Mouse (Mus musculus) hindbrain, embryonic 10.5 days (tissue): Measurements from ENCODE around the gene Wap. TPM values are rescaled to one million over a fixed set of nuclear protein-coding genes. Genes with fewer than 3 reads are reported as not detected.

Source experiments
- DNase-seq: peaks from one replicate; pipeline ENCODE4 v3.0.0-alpha.2; 2017; ENCODE audit warnings: low spot score
- H3K27ac ChIP-seq: fragments of 300-500 bp; sonication (generic); 2 replicates; pipeline ENCODE4 v1.5.1; 2016; ENCODE audit warnings: mild to moderate bottlenecking, moderate library complexity
- H3K27me3 ChIP-seq: fragments of 300-500 bp; sonication (generic); 2 replicates; pipeline ENCODE4 v1.6.1; 2016; ENCODE audit warnings: mild to moderate bottlenecking; ENCODE audit not compliant: poor library complexity, insufficient read depth, severe bottlenecking
- H3K36me3 ChIP-seq: fragments of 300-500 bp; sonication (generic); 2 replicates; pipeline ENCODE4 v1.6.1; 2016; ENCODE audit warnings: mild to moderate bottlenecking, moderate library complexity
- H3K4me1 ChIP-seq: fragments of 300-500 bp; sonication (generic); replicated peaks from 2 replicates; pipeline ENCODE4 v1.6.1; 2016; ENCODE audit warnings: mild to moderate bottlenecking
- H3K4me3 ChIP-seq: fragments of 300-500 bp; sonication (generic); 2 replicates; pipeline ENCODE4 v1.5.1; 2016; ENCODE audit warnings: mild to moderate bottlenecking, moderate library complexity
- H3K9me3 ChIP-seq: fragments of 300-500 bp; sonication (generic); 2 replicates; pipeline ENCODE4 v1.6.1; 2016; ENCODE audit warnings: mild to moderate bottlenecking, moderate library complexity
- WGBS: fragments of 180-500 bp; shearing (Covaris S2); methylation state at CpG from one replicate; pipeline ENCODE4 v1.1.7; 2016; 5-methylcytosine and 5-hydroxymethylcytosine counted together
- polyA plus RNA-seq: library from polyadenylated mRNA; unstranded; fragments of >200 nt; fragmentation: Nextera tagmentation; extraction: Ambion mirVana; gene quantifications from 2 replicates; pipeline ENCODE4 v1.2.1, GENCODE M21; 2016

The Wap gene
- polyA plus RNA-seq, 1 experiment from 2014 or later = not detected

DNA sequence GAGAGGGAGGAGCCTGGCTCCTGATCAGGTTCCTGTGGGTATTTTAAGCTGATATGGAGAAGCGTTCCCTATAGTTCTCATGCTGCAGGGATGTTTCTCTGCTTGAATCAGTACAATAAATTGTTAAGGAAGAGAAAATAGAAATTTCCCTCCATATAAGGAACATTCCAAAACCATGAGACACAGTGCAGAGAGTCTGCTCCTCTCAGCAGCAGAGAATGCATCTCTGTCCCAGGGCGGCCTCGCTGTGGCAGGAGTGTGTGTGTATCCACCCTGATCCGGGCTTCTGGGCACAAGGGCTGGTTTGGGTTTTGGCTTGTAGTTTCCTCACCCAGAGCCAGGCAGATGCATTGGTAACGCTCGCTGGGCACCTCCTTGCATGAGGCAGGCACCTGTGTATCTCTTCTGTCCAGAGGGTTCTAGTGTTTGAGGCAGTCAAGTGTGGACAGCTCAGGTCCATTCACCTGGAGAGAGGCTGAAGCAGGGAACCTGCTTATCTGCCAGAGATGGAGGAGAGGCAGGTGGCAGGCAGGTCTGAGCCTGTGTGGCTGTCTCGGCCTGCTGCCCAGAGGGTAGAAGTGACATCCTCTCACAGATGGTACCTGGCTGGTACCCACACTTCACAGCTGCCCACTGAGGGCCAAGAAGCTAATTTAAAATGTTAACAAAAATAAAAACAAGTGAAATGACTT is 51.0 kb downstream of the Wap start:
- H3K27ac ChIP-seq = no peak overlapping the region
- H3K9me3 ChIP-seq = no peaks in the 10 kb centered on the region
- no peaks in the 10 kb centered on the region for H3K27me3 ChIP-seq
- 96% methylated on average over 7 of the region's 7 CpGs for WGBS
- no peaks in the 10 kb centered on the region for H3K4me1 ChIP-seq
- peaks cover 94% of the 10 kb centered on the region for H3K36me3 ChIP-seq
- no peak overlapping the region for H3K4me3 ChIP-seq
- no peak for DNase-seq

GRCm38 (mm10) chr11:6586660-6587059 is 51.8 kb downstream of the Wap start:
- peaks cover 87% of the 10 kb centered on the region for H3K36me3 ChIP-seq
- H3K4me1 ChIP-seq = no peaks in the 10 kb centered on the region
- no peaks in the 10 kb centered on the region for H3K9me3 ChIP-seq
- DNase-seq = no peak
- no peak overlapping the region for H3K4me3 ChIP-seq
- WGBS = 91% methylated on average over 3 of the region's 3 CpGs
- no peak overlapping the region for H3K27ac ChIP-seq
- no peaks in the 10 kb centered on the region for H3K27me3 ChIP-seq

- no peak for DNase-seq
- H3K4me1 ChIP-seq = no peaks in the 10 kb centered on the region
Observed at GRCm38 (mm10) chr11:6585748-6586147, 52.7 kb downstream of the Wap start.

More at GRCm38 (mm10) chr11:6585748-6586147, 52.7 kb downstream of the Wap start:
- Histone ChIP-seq H3K4me3 (no peak overlapping the region), H3K27me3 (no peaks in the 10 kb centered on the region), H3K36me3 (peaks cover 83% of the 10 kb centered on the region), H3K9me3 (no peaks in the 10 kb centered on the region), H3K27ac (no peak overlapping the region)
- 93% methylated on average over 8 of the region's 8 CpGs for WGBS

Other genes with a start within 250 kb of the Wap start
- gene Zmiz2, start 249.6 kb downstream of the Wap start, polyA plus RNA-seq = 15.6 and 19.0 TPM in 2 replicates
- gene Ppia, start 223.2 kb downstream of the Wap start, polyA plus RNA-seq = 5,657 and 6,044 TPM in 2 replicates
- gene H2afv, start 194.2 kb downstream of the Wap start, polyA plus RNA-seq = 881 and 962 TPM in 2 replicates
- gene Purb, start 162.7 kb downstream of the Wap start, polyA plus RNA-seq = 9.6 and 15.6 TPM in 2 replicates
- 1.1 TPM in 2 replicates for gene Myo1g, start 117.7 kb downstream of the Wap start, polyA plus RNA-seq
- gene Ccm2, start 91.8 kb downstream of the Wap start, polyA plus RNA-seq = 112 TPM in 2 replicates
- gene Nacad, start 32.6 kb downstream of the Wap start, polyA plus RNA-seq = 21.8 and 56.0 TPM in 2 replicates
- 59.5 and 62.2 TPM in 2 replicates for gene Tbrg4, start 12.6 kb downstream of the Wap start, polyA plus RNA-seq
- gene Ramp3, start 19.9 kb upstream of the Wap start, polyA plus RNA-seq = 5.7 and 5.8 TPM in 2 replicates
- gene Gm11983, start 199.0 kb upstream of the Wap start, polyA plus RNA-seq = not detected in 2 replicates